Mouse (Mus musculus) layer of hippocampus, postnatal 36 days (tissue): ENCODE results near the gene Syp. TPM values are rescaled to one million over a fixed set of nuclear protein-coding genes. Genes with fewer than 3 reads are reported as not detected.

ENCODE experiments used
- DNase-seq, 2 experiments: peaks; one replicate each; pipeline ENCODE4 v3.0.0; 2022
- total RNA-seq, 2 experiments: library from RNA; stranded (reverse); gene quantifications; 2 replicates each; pipeline ENCODE4 v1.2.3; 2021

Gene Syp
- total RNA-seq, 2 experiments from 2014 or later, result 1,719 to 2,032 TPM

- DNase-seq, result no peak
Observed at GRCm38 (mm10) chrX:7664791-7665190, 26.5 kb downstream of the Syp start.

GRCm38 (mm10) chrX:7665739-7666502 is 27.6 kb downstream of the Syp start:
- no peak for DNase-seq

- DNase-seq, result no peak
Observed at GRCm38 (mm10) chrX:7670390-7670881, 32.2 kb downstream of the Syp start.

GRCm38 (mm10) chrX:7670921-7671623 is 32.8 kb downstream of the Syp start, which contains the start of gene Plp2:
Plp2 (minus strand) TSS chrX:7671390.
- DNase-seq, result no peak

- DNase-seq, result no peak
Observed at GRCm38 (mm10) chrX:7672739-7673138, 34.5 kb downstream of the Syp start.

GRCm38 (mm10) chrX:7673578-7674281 is 35.5 kb downstream of the Syp start:
- no peak for DNase-seq

- no peak for DNase-seq
Observed at GRCm38 (mm10) chrX:7674284-7675000, 36.2 kb downstream of the Syp start.

- DNase-seq, result no peak
Observed at GRCm38 (mm10) chrX:7675001-7675380, 36.7 kb downstream of the Syp start.

- no peak for DNase-seq
Observed at GRCm38 (mm10) chrX:7678986-7679385, 40.7 kb downstream of the Syp start.

GRCm38 (mm10) chrX:7679405-7680056 is 41.3 kb downstream of the Syp start:
- peak; percentile 80 to 82 for DNase-seq

- DNase-seq, result no peak
Observed at GRCm38 (mm10) chrX:7680057-7680412, 41.8 kb downstream of the Syp start.

GRCm38 (mm10) chrX:7680864-7681263 is 42.6 kb downstream of the Syp start, which contains the start of gene Magix:
Magix (minus strand) TSS chrX:7681251.
- DNase-seq, result no peak

GRCm38 (mm10) chrX:7688321-7688720 is 50.0 kb downstream of the Syp start:
- DNase-seq, result no peak

GRCm38 (mm10) chrX:7690486-7690885 is 52.2 kb downstream of the Syp start:
- DNase-seq, result no peak

- DNase-seq, result no peak
Observed at GRCm38 (mm10) chrX:7692862-7693261, 54.6 kb downstream of the Syp start.

GRCm38 (mm10) chrX:7696520-7696919 is 58.2 kb downstream of the Syp start:
- DNase-seq, result no peak

- peak; percentile 78 to 79 for DNase-seq
Observed at GRCm38 (mm10) chrX:7696954-7697381, 58.7 kb downstream of the Syp start, which contains the start of gene Gpkow. Gpkow (plus strand) TSS chrX:7697131.
